In the genomic region with DNA sequence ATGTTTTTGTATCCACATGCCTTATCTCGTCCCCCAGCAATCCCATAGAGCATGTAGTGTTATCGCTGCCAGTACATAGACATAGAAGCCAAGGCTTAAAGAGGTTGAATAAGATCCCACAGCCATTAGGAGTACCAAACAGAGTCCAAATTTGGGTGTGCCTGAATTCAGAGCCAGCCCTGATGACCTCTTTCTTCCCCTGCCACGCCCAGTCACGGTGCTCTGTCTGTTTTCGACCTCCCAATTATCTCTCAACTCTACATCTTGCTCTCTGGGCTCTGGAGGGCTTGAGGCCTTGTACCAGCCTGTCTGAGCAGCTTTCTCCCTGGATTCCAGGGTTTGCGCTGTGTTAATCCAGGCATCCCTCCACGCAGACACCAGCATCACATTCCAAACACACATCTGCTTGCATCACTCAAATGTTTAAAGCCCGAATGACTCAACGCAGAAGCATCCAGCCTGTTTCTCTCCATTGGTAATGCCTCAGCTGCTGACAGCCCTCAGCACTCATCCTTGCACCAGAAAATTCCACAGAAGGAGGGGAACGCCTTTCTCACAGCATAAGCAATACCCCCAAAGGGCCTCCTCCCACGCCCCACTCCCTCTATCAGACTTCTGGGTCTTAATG, we compare ENCODE assay signal across 7 mouse cellular contexts. TPM values are rescaled to one million over a fixed set of nuclear protein-coding genes. Genes with fewer than 3 reads are reported as not detected.
DNase-seq lines count a peak whose midpoint lies in the region; ATAC-seq lines count a peak whose summit lies in the region.

No protein-coding gene starts in this region.

- no peak overlapping the region for H3K9ac ChIP-seq in embryonic facial prominence, embryonic 12.5 days
- no peak overlapping the region for H3K9ac ChIP-seq in forebrain, embryonic 13.5 days

- no peaks in the 10 kb centered on the region for H3K36me3 ChIP-seq in embryonic facial prominence, embryonic 12.5 days
- H3K36me3 ChIP-seq in forebrain, embryonic 13.5 days (ENCODE audit: poor library complexity, severe bottlenecking) = no peaks in the 10 kb centered on the region

- peak; percentile 85 for DNase-seq in Muller cell, postnatal 12 days (ENCODE audit: inconsistent ontology term)
- DNase-seq in heart, postnatal 10 days = peak; percentile 67 to 71
- DNase-seq in lung, postnatal 14 days = peak; percentile 28
- DNase-seq in spleen, adult 12 weeks (ENCODE audit: low spot score) = no peak

- H3K4me1 ChIP-seq in embryonic facial prominence, embryonic 12.5 days = peaks cover 13% of the 10 kb centered on the region; the same call in 1 of the 2 replicates
- H3K4me1 ChIP-seq in forebrain, embryonic 13.5 days = peaks cover 5% of the 10 kb centered on the region; the same call in 1 of the 2 replicates

- WGBS in embryonic facial prominence, embryonic 12.5 days = 66% methylated on average over 11 of the region's 11 CpGs
- 86% methylated on average over 11 of the region's 11 CpGs for WGBS in forebrain, embryonic 13.5 days

- H3K4me3 ChIP-seq in embryonic facial prominence, embryonic 12.5 days = no peak overlapping the region
- no peak overlapping the region for H3K4me3 ChIP-seq in forebrain, embryonic 13.5 days

- no peaks in the 10 kb centered on the region for H3K27me3 ChIP-seq in embryonic facial prominence, embryonic 12.5 days
- H3K27me3 ChIP-seq in forebrain, embryonic 13.5 days = peaks cover 20% of the 10 kb centered on the region; the same call in 1 of the 2 replicates

- H3K27ac ChIP-seq in embryonic facial prominence, embryonic 12.5 days = peak overlapping the region; percentile 52; the same call in 1 of the 2 replicates
- no peak overlapping the region for H3K27ac ChIP-seq in forebrain, embryonic 13.5 days

- intact Hi-C loops in heart, postnatal 10 days (cut with DNase I) = no loop called here

- H3K9me3 ChIP-seq in embryonic facial prominence, embryonic 12.5 days = no peaks in the 10 kb centered on the region
- H3K9me3 ChIP-seq in forebrain, embryonic 13.5 days (replicated peaks) = no peaks in the 10 kb centered on the region

- no peak overlapping the region for H3K4me2 ChIP-seq in embryonic facial prominence, embryonic 12.5 days (replicated peaks)
- H3K4me2 ChIP-seq in forebrain, embryonic 13.5 days = no peak overlapping the region

- peak; percentile 76 for ATAC-seq in embryonic facial prominence, embryonic 12.5 days (ENCODE audit: insufficient number of reproducible peaks, insufficient read depth, low FRiP score, low TSS enrichment)
- no peak for ATAC-seq in granulocyte monocyte progenitor cell, adult 5-6 weeks (replicated peaks; ENCODE audit: poor library complexity, severe bottlenecking)
- ATAC-seq in forebrain, embryonic 13.5 days = no peak

RNA-seq across cellular contexts. Expression of gene Abca4, which starts 43.9 kb away (rescaled TPM):
- polyA plus RNA-seq in embryonic facial prominence, embryonic 12.5 days (2016; fragmentation: Nextera tagmentation; extraction: Ambion mirVana) = 1.2 and 1.3 TPM in 2 replicates
- 1 to 10 TPM; 4.5 to 5.3 TPM for total RNA-seq in heart, postnatal 10 days (2021)
- 0.64 TPM in 1 of 2 replicates, not detected in the other for total RNA-seq in granulocyte monocyte progenitor cell, adult 5-6 weeks (2014; fragmentation: Nextera tagmentation)
- total RNA-seq in granulocyte monocyte progenitor cell, adult 5-6 weeks (2017) = 0.52 TPM in 1 of 2 replicates, not detected in the other
- 0.72 and 0.92 TPM in 2 replicates for polyA plus RNA-seq in forebrain, embryonic 13.5 days (2015; fragmentation: Nextera tagmentation; extraction: Ambion mirVana)
